Mouse (Mus musculus) C2C12 (cell line): ENCODE measurements around the gene Plxna4.

Experiments
- CEBPB ChIP-seq: IDR thresholded peaks from one replicate; pipeline ENCODE4 v1.6.1; 2011; ENCODE audit warnings: low read depth, mild to moderate bottlenecking, control low read depth, moderate library complexity
- CTCF ChIP-seq: IDR thresholded peaks from one replicate; pipeline ENCODE4 v1.5.1; 2011; ENCODE audit not compliant: control insufficient read depth, insufficient read depth, insufficient read length
- MAX ChIP-seq: IDR thresholded peaks from one replicate; pipeline ENCODE4 v1.6.1; 2011; ENCODE audit warnings: mild to moderate bottlenecking, control low read depth
- MYOD1 ChIP-seq: IDR thresholded peaks from one replicate; pipeline ENCODE4 v1.6.1; 2011; ENCODE audit warnings: low read depth; ENCODE audit not compliant: control insufficient read depth, insufficient read length
- MYOG ChIP-seq: IDR thresholded peaks from one replicate; pipeline ENCODE4 v1.6.1; 2011; ENCODE audit not compliant: control insufficient read depth, insufficient read length; ENCODE audit errors: extremely low read depth
- USF1 ChIP-seq: IDR thresholded peaks from one replicate; pipeline ENCODE4 v1.6.1; 2011; ENCODE audit warnings: low read depth, mild to moderate bottlenecking, control low read depth, moderate library complexity

DNA sequence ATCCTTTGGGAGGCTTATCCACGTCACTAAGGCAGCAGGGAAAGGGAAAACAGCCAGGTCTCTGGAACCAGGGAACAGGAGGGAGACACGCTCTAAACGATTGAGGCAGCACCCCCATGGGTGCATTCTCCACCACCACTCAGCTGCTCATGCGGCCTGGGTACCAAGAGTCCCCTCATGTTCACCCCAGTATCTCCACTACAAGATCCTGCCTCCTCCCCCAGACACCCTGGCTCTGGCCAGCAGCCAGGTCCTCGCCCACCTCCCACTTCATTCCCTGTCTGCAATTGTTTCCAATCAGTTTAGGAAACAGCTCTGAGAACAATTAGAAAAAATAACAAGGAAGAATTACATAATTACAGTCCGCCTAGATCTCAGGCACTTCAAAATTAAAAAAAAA is 150.8 kb downstream of the Plxna4 start:
- TF ChIP-seq CTCF (no peak), MYOG (no peak), USF1 (no peak), MAX (no peak), MYOD1 (no peak), CEBPB (no peak)
